Mouse (Mus musculus): Measurements from ENCODE around the gene F12. TPM values are rescaled to one million over a fixed set of nuclear protein-coding genes. Genes with fewer than 3 reads are reported as not detected.

F12 gene
- polyA plus RNA-seq, 1 experiment from 2014 or later: 0.10 TPM

- no peak for ATAC-seq (ENCODE audit: borderline replicate concordance, extremely low read depth, low FRiP score, low TSS enrichment)
- no peak overlapping the region for H3K4me3 ChIP-seq
- H3K4me2 ChIP-seq: no peak overlapping the region
- no peaks in the 10 kb centered on the region for H3K9me3 ChIP-seq
- peaks cover 22% of the 10 kb centered on the region for H3K4me1 ChIP-seq
- H3K9ac ChIP-seq: no peak overlapping the region
- H3K27me3 ChIP-seq: peaks cover 14% of the 10 kb centered on the region; the same call in 1 of the 2 replicates
- no peaks in the 10 kb centered on the region for H3K36me3 ChIP-seq
- H3K27ac ChIP-seq: no peak overlapping the region
- WGBS: 74% methylated on average over 5 of the region's 5 CpGs
These were observed 39.3 kb upstream of the F12 start for GRCm38 (mm10) chr13:55465830-55466440.

- WGBS: 23% methylated on average over 3 of the region's 3 CpGs
- Histone ChIP-seq H3K9ac (no peak overlapping the region), H3K4me2 (peak overlapping the region; percentile 94), H3K9me3 (no peaks in the 10 kb centered on the region), H3K4me3 (peak overlapping the region; percentile 58; the same call in 1 of the 2 replicates), H3K36me3 (peaks cover 2% of the 10 kb centered on the region; the same call in 1 of the 2 replicates), H3K27me3 (peaks cover 8% of the 10 kb centered on the region; the same call in 1 of the 2 replicates), H3K4me1 (peaks cover 19% of the 10 kb centered on the region), H3K27ac (no peak overlapping the region)
- ATAC-seq (ENCODE audit: borderline replicate concordance, extremely low read depth, low FRiP score, low TSS enrichment): no peak
These were observed 38.6 kb upstream of the F12 start for GRCm38 (mm10) chr13:55465184-55465583.

- WGBS: 0% methylated on average over 49 of the region's 84 CpGs
These were observed 37.7 kb upstream of the F12 start, which contains the start of gene Prr7 for GRCm38 (mm10) chr13:55464027-55464884. TSS of gene Prr7 (plus strand) at chr13:55464267.

GRCm38 (mm10) chr13:55463399-55464026 lies 36.9 kb upstream of the F12 start:
- peaks cover 8% of the 10 kb centered on the region; the same call in 1 of the 2 replicates for H3K27me3 ChIP-seq
- no peaks in the 10 kb centered on the region for H3K9me3 ChIP-seq
- H3K4me1 ChIP-seq: peaks cover 19% of the 10 kb centered on the region
- no peak overlapping the region for H3K27ac ChIP-seq
- no peak for ATAC-seq (ENCODE audit: borderline replicate concordance, extremely low read depth, low FRiP score, low TSS enrichment)
- H3K9ac ChIP-seq: peak overlapping the region; percentile 58
- peak overlapping the region; percentile 58 for H3K4me3 ChIP-seq
- peak overlapping the region; percentile 94 for H3K4me2 ChIP-seq
- H3K36me3 ChIP-seq: peaks cover 19% of the 10 kb centered on the region
- WGBS: 9% methylated on average over 14 of the region's 14 CpGs

More at GRCm38 (mm10) chr13:55464027-55464884, 37.7 kb upstream of the F12 start, which contains the start of gene Prr7:
- Histone ChIP-seq H3K4me3 (peak within 1 kb of the TSS; percentile 58), H3K4me2 (peak within 1 kb of the TSS; percentile 94), H3K36me3 (peaks cover 11% of the 10 kb centered on the region), H3K9ac (peak within 1 kb of the TSS; percentile 58), H3K9me3 (no peaks in the 10 kb centered on the region), H3K27me3 (peaks cover 8% of the 10 kb centered on the region; the same call in 1 of the 2 replicates), H3K27ac (no peak within 1 kb of the TSS), H3K4me1 (peaks cover 19% of the 10 kb centered on the region)
- ATAC-seq (ENCODE audit: borderline replicate concordance, extremely low read depth, low FRiP score, low TSS enrichment): peak; percentile 29

GRCm38 (mm10) chr13:55462965-55463364 lies 36.4 kb upstream of the F12 start:
- Histone ChIP-seq H3K36me3 (peaks cover 23% of the 10 kb centered on the region), H3K4me3 (no peak overlapping the region), H3K9ac (no peak overlapping the region), H3K9me3 (no peaks in the 10 kb centered on the region), H3K4me2 (no peak overlapping the region), H3K4me1 (peaks cover 19% of the 10 kb centered on the region), H3K27me3 (peaks cover 8% of the 10 kb centered on the region; the same call in 1 of the 2 replicates), H3K27ac (no peak overlapping the region)
- WGBS: 53% methylated on average over 2 of the region's 2 CpGs
- no peak for ATAC-seq (ENCODE audit: borderline replicate concordance, extremely low read depth, low FRiP score, low TSS enrichment)

- no peaks in the 10 kb centered on the region for H3K9me3 ChIP-seq
- H3K4me2 ChIP-seq: no peak overlapping the region
These were observed 25.4 kb upstream of the F12 start for GRCm38 (mm10) chr13:55451785-55452549.

GRCm38 (mm10) chr13:55451296-55451695 lies 24.7 kb upstream of the F12 start:
- H3K27ac ChIP-seq: no peak overlapping the region
- H3K4me2 ChIP-seq: no peak overlapping the region
- H3K27me3 ChIP-seq: no peaks in the 10 kb centered on the region
- 83% methylated on average over 10 of the region's 10 CpGs for WGBS
- ATAC-seq (ENCODE audit: borderline replicate concordance, extremely low read depth, low FRiP score, low TSS enrichment): no peak
- H3K4me1 ChIP-seq: peaks cover 12% of the 10 kb centered on the region
- no peak overlapping the region for H3K9ac ChIP-seq
- H3K4me3 ChIP-seq: no peak overlapping the region
- peaks cover 60% of the 10 kb centered on the region for H3K36me3 ChIP-seq
- H3K9me3 ChIP-seq: no peaks in the 10 kb centered on the region

More at GRCm38 (mm10) chr13:55451785-55452549, 25.4 kb upstream of the F12 start:
- 87% methylated on average over 16 of the region's 16 CpGs for WGBS
- ATAC-seq (ENCODE audit: borderline replicate concordance, extremely low read depth, low FRiP score, low TSS enrichment): no peak
- H3K4me1 ChIP-seq: peaks cover 5% of the 10 kb centered on the region
- H3K27ac ChIP-seq: no peak overlapping the region
- no peak overlapping the region for H3K9ac ChIP-seq
- H3K27me3 ChIP-seq: no peaks in the 10 kb centered on the region
- peaks cover 60% of the 10 kb centered on the region for H3K36me3 ChIP-seq
- H3K4me3 ChIP-seq: no peak overlapping the region

GRCm38 (mm10) chr13:55450511-55450980 lies 24.0 kb upstream of the F12 start:
- no peak for ATAC-seq (ENCODE audit: borderline replicate concordance, extremely low read depth, low FRiP score, low TSS enrichment)
- H3K4me3 ChIP-seq: no peak overlapping the region
- H3K27ac ChIP-seq: no peak overlapping the region
- H3K4me1 ChIP-seq: peaks cover 17% of the 10 kb centered on the region
- H3K9ac ChIP-seq: no peak overlapping the region
- peaks cover 58% of the 10 kb centered on the region for H3K36me3 ChIP-seq
- H3K4me2 ChIP-seq: no peak overlapping the region
- 77% methylated on average over 11 of the region's 11 CpGs for WGBS
- no peaks in the 10 kb centered on the region for H3K9me3 ChIP-seq
- H3K27me3 ChIP-seq: no peaks in the 10 kb centered on the region

GRCm38 (mm10) chr13:55449679-55450441 lies 23.3 kb upstream of the F12 start:
- Histone ChIP-seq H3K4me3 (no peak overlapping the region), H3K27ac (no peak overlapping the region), H3K27me3 (no peaks in the 10 kb centered on the region), H3K4me2 (no peak overlapping the region), H3K4me1 (peaks cover 17% of the 10 kb centered on the region), H3K9me3 (no peaks in the 10 kb centered on the region), H3K9ac (no peak overlapping the region), H3K36me3 (peaks cover 51% of the 10 kb centered on the region)
- WGBS: 89% methylated on average over 17 of the region's 17 CpGs
- no peak for ATAC-seq (ENCODE audit: borderline replicate concordance, extremely low read depth, low FRiP score, low TSS enrichment)

GRCm38 (mm10) chr13:55449205-55449604 lies 22.6 kb upstream of the F12 start:
- Histone ChIP-seq H3K4me2 (no peak overlapping the region), H3K27ac (no peak overlapping the region), H3K9me3 (no peaks in the 10 kb centered on the region), H3K36me3 (peaks cover 46% of the 10 kb centered on the region), H3K27me3 (no peaks in the 10 kb centered on the region), H3K4me3 (no peak overlapping the region), H3K9ac (no peak overlapping the region), H3K4me1 (peaks cover 17% of the 10 kb centered on the region)
- WGBS: 92% methylated on average over 9 of the region's 9 CpGs
- no peak for ATAC-seq (ENCODE audit: borderline replicate concordance, extremely low read depth, low FRiP score, low TSS enrichment)

All from lung, embryonic 15.5 days (tissue).